Mouse (Mus musculus) lung, postnatal 25 days (tissue): ENCODE data around the gene Tcf7l1.
A peak's percentile ranks its signal among the peaks of the same experiment; 100 is the strongest.

Experiments used
- DNase-seq: peaks from one replicate; pipeline ENCODE4 v3.0.0; 2022; ENCODE audit warnings: low spot score

Gene Tcf7l1

GRCm38 (mm10) chr6:72787322-72787947 is 1.6 kb downstream of the Tcf7l1 start:
- DNase-seq = no peak

- DNase-seq = no peak
These were observed 5.3 kb downstream of the Tcf7l1 start for GRCm38 (mm10) chr6:72783780-72784179.

- DNase-seq = peak; percentile 74
These were observed 10.0 kb downstream of the Tcf7l1 start for GRCm38 (mm10) chr6:72778779-72779776.

- DNase-seq = no peak
These were observed 11.8 kb downstream of the Tcf7l1 start for GRCm38 (mm10) chr6:72777212-72777611.

- DNase-seq = no peak
These were observed 14.8 kb downstream of the Tcf7l1 start for GRCm38 (mm10) chr6:72774275-72774674.

GRCm38 (mm10) chr6:72769915-72770776 is 18.9 kb downstream of the Tcf7l1 start:
- DNase-seq = no peak

- no peak for DNase-seq
These were observed 19.7 kb downstream of the Tcf7l1 start for GRCm38 (mm10) chr6:72769343-72769742.

GRCm38 (mm10) chr6:72768804-72769203 is 20.2 kb downstream of the Tcf7l1 start:
- peak; percentile 62 for DNase-seq

- no peak for DNase-seq
These were observed 21.0 kb downstream of the Tcf7l1 start for GRCm38 (mm10) chr6:72768097-72768496.

GRCm38 (mm10) chr6:72763616-72764015 is 25.4 kb downstream of the Tcf7l1 start:
- no peak for DNase-seq

GRCm38 (mm10) chr6:72761645-72762044 is 27.4 kb downstream of the Tcf7l1 start:
- no peak for DNase-seq

- DNase-seq = no peak
These were observed 30.6 kb downstream of the Tcf7l1 start for GRCm38 (mm10) chr6:72758239-72759017.

- DNase-seq = no peak
These were observed 33.7 kb downstream of the Tcf7l1 start for GRCm38 (mm10) chr6:72755267-72755889.

- DNase-seq = no peak
These were observed 34.8 kb downstream of the Tcf7l1 start for GRCm38 (mm10) chr6:72754215-72754614.

- no peak for DNase-seq
These were observed 35.3 kb downstream of the Tcf7l1 start for GRCm38 (mm10) chr6:72753782-72754181.

- DNase-seq = no peak
These were observed 36.2 kb downstream of the Tcf7l1 start for GRCm38 (mm10) chr6:72752824-72753223.

- DNase-seq = peak; percentile 20
These were observed 37.8 kb downstream of the Tcf7l1 start for GRCm38 (mm10) chr6:72751210-72751609.

- no peak for DNase-seq
These were observed 40.1 kb downstream of the Tcf7l1 start for GRCm38 (mm10) chr6:72748882-72749437.

- DNase-seq = no peak
These were observed 40.6 kb downstream of the Tcf7l1 start for GRCm38 (mm10) chr6:72748421-72748820.

- no peak for DNase-seq
These were observed 41.2 kb downstream of the Tcf7l1 start for GRCm38 (mm10) chr6:72747814-72748213.

GRCm38 (mm10) chr6:72747156-72747555 is 41.9 kb downstream of the Tcf7l1 start:
- no peak for DNase-seq
